Mouse (Mus musculus) urinary bladder, postnatal 0 days (tissue): Measurements from ENCODE around the gene Dvl2. TPM values are rescaled to one million over a fixed set of nuclear protein-coding genes. Genes with fewer than 3 reads are reported as not detected.
A peak's percentile ranks its signal among the peaks of the same experiment; 100 is the strongest.

Experiments used
- microRNA counts: library from miRNA; unstranded; fragments of <30 nt; microRNA quantifications from one replicate; lab custom pipeline; 2016
- microRNA-seq: library from miRNA; unstranded; fragments of <30 nt; microRNA quantifications from one replicate; pipeline ENCODE4, GENCODE M21; 2016
- polyA plus RNA-seq: library from polyadenylated mRNA; unstranded; fragments of >200 nt; fragmentation: Nextera tagmentation; extraction: Ambion mirVana; gene quantifications from 2 replicates; pipeline ENCODE4 v1.2.1, GENCODE M21; 2015

Dvl2 gene
- polyA plus RNA-seq, result 13.4 and 13.8 TPM in 2 replicates

DNA sequence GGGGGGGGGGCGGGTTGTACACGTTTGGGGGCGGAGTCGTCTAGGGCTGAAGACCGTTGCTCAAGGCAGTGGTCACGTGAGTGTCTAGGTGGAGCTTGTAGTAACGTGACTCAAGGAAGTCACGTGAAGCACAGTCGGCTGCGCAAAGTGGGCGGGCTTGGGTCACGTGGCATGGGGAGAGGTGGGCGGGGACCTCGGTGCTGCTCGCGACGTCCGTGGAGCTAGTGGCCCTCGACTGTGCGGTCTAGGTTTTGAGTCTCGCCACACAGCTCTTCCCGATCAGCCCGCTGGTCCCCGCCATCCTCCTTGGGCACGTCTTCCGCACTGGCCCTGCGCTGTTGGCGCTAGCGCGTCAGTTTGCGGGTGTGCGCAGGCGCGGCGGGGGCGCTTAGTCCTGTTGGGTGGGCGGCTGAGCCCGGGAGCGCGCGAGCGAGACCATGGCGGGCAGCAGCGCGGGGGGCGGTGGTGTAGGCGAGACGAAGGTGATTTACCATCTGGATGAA lies at the start of gene Dvl2:
Gene Dvl2 (plus strand): TSS at position 200 of the 503 bp plus-strand sequence.

GRCm38 (mm10) chr11:69964650-69965270 lies 35.6 kb upstream of the Dvl2 start, which contains the start of gene Cldn7:
Gene Cldn7, plus strand, starts transcription at chr11:69964779.

DNA sequence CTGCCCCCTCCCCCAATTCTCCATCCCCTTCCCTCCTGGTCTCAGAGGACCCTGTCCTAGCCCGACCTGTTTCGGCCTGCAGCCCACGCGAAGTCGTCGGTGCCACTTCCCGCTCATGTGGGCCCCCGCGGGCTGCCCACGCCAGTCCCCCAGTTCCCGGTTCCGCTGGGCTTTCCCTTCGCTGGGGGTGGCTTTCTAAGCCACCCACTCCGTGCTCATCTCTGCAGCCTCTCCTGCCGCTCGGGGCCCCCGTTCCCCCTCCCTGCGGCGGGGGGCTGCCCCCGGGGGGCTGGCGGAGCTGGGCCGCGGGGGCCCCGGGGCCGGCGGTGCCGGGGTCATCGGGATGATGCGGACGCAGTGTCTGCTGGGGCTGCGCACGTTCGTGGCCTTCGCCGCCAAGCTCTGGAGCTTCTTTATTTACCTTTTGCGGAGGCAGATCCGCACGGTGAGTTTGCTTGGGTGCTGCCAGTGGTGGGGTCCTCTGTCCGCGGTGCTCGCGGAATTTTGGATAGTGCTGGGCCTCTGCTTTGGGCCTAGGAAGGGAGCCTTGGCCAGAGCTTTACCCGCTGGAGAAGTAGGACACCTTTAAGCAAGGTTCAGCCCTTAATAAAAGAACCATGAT lies 19.1 kb upstream of the Dvl2 start, which contains the start of gene Ctdnep1:
Gene Ctdnep1 (plus strand): TSS at position 16 of the 622 bp plus-strand sequence.

GRCm38 (mm10) chr11:69982225-69982624 lies 18.2 kb upstream of the Dvl2 start, which contains the start of gene Elp5:
Gene Elp5, minus strand, starts transcription at chr11:69982517.

GRCm38 (mm10) chr11:69990850-69991691 lies 9.3 kb upstream of the Dvl2 start, which contains the start of gene Gabarap:
Gene Gabarap, plus strand, starts transcription at chr11:69991143.

DNA sequence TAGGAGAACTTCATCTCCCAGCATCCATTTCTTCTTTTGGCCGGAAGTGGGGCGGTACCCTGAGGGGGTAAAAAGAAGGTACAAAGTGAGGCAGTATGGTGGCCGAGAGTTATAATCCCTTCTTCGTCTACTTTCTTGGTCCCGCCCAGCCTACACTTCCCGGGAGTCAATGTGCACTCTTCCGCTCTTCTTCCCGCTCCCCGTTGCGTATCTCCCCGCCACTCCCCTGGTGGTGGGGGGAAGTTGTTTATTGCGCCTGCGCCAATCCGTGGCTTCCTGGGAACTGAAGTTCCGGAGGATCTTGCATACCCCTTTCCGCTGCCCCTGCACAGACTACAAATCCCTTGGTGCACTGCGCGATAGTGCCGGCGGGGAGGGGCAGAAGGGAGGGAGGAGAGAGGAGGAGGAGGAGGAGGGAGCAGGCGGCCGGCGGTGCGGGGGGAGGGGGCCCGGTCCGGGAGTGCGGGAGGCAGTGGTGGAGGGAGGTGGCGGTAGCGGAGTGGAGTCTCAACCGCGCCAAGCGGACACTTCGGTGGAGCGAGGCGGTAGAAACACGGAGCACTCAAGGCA lies 4.9 kb upstream of the Dvl2 start, which contains the start of gene Phf23:
Gene Phf23 (plus strand): TSS at position 387 of the 570 bp plus-strand sequence.

GRCm38 (mm10) chr11:70014880-70015558 lies 14.6 kb downstream of the Dvl2 start, which contains the start of gene Acadvl:
Gene Acadvl, minus strand, starts transcription at chr11:70015411.

DNA sequence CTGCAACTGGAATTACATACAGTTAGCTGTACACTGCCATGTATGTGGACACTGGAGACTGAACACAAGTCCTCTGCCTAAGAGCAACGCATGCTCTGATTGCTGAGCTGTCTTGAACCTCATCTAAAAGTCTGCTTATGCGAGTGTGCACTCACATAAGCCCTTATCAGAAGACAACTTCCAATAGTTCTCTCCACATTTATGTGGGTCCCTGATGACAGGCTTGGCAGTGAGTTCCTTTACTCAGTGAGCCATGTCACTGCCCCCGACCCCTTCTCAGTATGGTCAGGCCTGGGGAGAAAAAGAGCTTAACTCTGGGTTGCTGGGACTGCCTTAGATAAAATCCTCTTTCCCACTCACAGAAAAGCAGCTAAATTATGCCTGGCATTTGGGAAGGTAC lies 16.3 kb downstream of the Dvl2 start, which contains the start of gene Dlg4:
Gene Dlg4 (plus strand): TSS at position 274 of the 400 bp plus-strand sequence.

DNA sequence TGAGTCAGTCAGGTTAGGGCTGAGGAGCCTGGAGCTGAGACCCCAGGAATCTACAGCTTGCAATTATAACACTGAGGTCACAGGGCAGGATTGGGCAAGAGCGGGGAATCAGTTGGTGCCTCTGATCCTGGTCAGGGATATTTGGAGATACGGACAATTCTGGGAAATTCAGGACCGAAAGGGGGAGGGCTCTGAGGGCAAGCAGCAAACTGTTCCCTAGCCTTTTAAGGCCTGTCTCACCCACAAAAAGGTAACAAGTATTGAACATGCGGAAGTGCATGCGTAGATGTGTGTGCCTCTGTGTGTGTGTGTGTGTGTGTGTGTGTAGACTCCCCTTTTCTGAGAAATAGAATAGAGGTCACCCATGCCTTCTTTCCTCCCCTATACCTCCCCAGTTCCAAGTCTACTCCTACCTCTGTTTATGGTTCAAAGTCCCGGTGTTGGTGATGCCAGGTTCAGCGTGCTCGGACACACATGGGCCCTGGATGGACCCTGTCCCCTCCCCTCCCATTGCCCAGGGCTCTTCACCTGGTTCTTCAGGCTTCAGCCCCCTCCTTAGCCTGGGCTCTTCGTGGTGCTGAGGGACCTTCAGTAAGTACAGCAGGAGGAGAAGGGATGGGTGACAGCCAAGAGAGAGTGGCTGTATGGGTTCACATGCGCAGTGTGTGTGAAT lies 53.6 kb downstream of the Dvl2 start, which contains the start of gene Asgr1:
Gene Asgr1 (plus strand): TSS at position 188 of the 673 bp plus-strand sequence.

MicroRNA genes within 50 kb of the gene (microRNA counts, 519-probe panel; counts per million panel counts)
- microRNA mmu-miR-324-3p (lab: Ali Mortazavi, UCI) (not detected), microRNA mmu-miR-324-5p (lab: Ali Mortazavi, UCI) (3,475 counts per million, percentile 58 among the panel's probes with 10 or more counts)

Small RNA genes within 50 kb of the gene (microRNA-seq; reads per million reads assigned to microRNA genes)
- not detected for gene Gm44349
- gene Mir324, result 2,542 reads per million, percentile 82 among the genes with 10 or more reads in this experiment

Other genes with a start within 250 kb of the Dvl2 start
- gene Polr2a, start 242.0 kb upstream of the Dvl2 start, polyA plus RNA-seq, result 9.3 and 10.3 TPM in 2 replicates
- gene Slc35g3, start 238.6 kb upstream of the Dvl2 start, polyA plus RNA-seq, result not detected in 2 replicates
- 3.9 and 4.3 TPM in 2 replicates for gene Zbtb4, start 234.7 kb upstream of the Dvl2 start, polyA plus RNA-seq
- 5.9 and 6.9 TPM in 2 replicates for gene Chrnb1, start 204.7 kb upstream of the Dvl2 start, polyA plus RNA-seq
- gene Fgf11, start 198.7 kb upstream of the Dvl2 start, polyA plus RNA-seq, result 0.78 and 0.86 TPM in 2 replicates
- 13.7 TPM in 2 replicates for gene Tmem102, start 195.0 kb upstream of the Dvl2 start, polyA plus RNA-seq
- not detected in 2 replicates for gene Gm39566, start 185.3 kb upstream of the Dvl2 start, polyA plus RNA-seq
- gene Spem2, start 182.1 kb upstream of the Dvl2 start, polyA plus RNA-seq, result not detected in 2 replicates
- gene Spem1, start 178.4 kb upstream of the Dvl2 start, polyA plus RNA-seq, result 0.25 TPM in 1 of 2 replicates, not detected in the other
- gene Nlgn2, start 162.8 kb upstream of the Dvl2 start, polyA plus RNA-seq, result 3.0 and 3.5 TPM in 2 replicates
- 421 and 430 TPM in 2 replicates for gene Tmem256, start 162.1 kb upstream of the Dvl2 start, polyA plus RNA-seq
- 94.6 and 111 TPM in 2 replicates for gene Plscr3, start 154.2 kb upstream of the Dvl2 start, polyA plus RNA-seq
- gene Tnk1, start 141.9 kb upstream of the Dvl2 start, polyA plus RNA-seq, result 6.2 and 6.4 TPM in 2 replicates
- gene Tmem95, start 122.6 kb upstream of the Dvl2 start, polyA plus RNA-seq, result not detected in 2 replicates
- 9.2 and 10.3 TPM in 2 replicates for gene Kctd11, start 119.2 kb upstream of the Dvl2 start, polyA plus RNA-seq
- gene Acap1, start 105.1 kb upstream of the Dvl2 start, polyA plus RNA-seq, result 0.14 and 0.47 TPM in 2 replicates
- gene 2810408A11Rik, start 99.6 kb upstream of the Dvl2 start, polyA plus RNA-seq, result 2.4 and 2.8 TPM in 2 replicates
- 3.3 and 4.0 TPM in 2 replicates for gene Neurl4, start 99.5 kb upstream of the Dvl2 start, polyA plus RNA-seq
- gene Gps2, start 86.7 kb upstream of the Dvl2 start, polyA plus RNA-seq, result 40.4 and 40.8 TPM in 2 replicates
- gene Eif5a, start 78.6 kb upstream of the Dvl2 start, polyA plus RNA-seq, result 1,055 and 1,123 TPM in 2 replicates
- gene Ybx2, start 64.8 kb upstream of the Dvl2 start, polyA plus RNA-seq, result 0.54 and 1.3 TPM in 2 replicates
- 181 and 186 TPM in 2 replicates for gene Slc2a4, start 52.4 kb upstream of the Dvl2 start, polyA plus RNA-seq
- 61.3 and 78.2 TPM in 2 replicates for gene Cldn7, start 35.8 kb upstream of the Dvl2 start, polyA plus RNA-seq
- gene Ctdnep1, start 19.4 kb upstream of the Dvl2 start, polyA plus RNA-seq, result 17.5 and 18.5 TPM in 2 replicates
- gene Elp5, start 18.1 kb upstream of the Dvl2 start, polyA plus RNA-seq, result 83.8 and 90.4 TPM in 2 replicates
- gene Gabarap, start 9.5 kb upstream of the Dvl2 start, polyA plus RNA-seq, result 483 and 506 TPM in 2 replicates
- 46.2 and 46.3 TPM in 2 replicates for gene Phf23, start 4.8 kb upstream of the Dvl2 start, polyA plus RNA-seq
- gene Acadvl, start 14.8 kb downstream of the Dvl2 start, polyA plus RNA-seq, result 89.2 and 94.2 TPM in 2 replicates
- gene Dlg4, start 16.3 kb downstream of the Dvl2 start, polyA plus RNA-seq, result 4.8 and 5.2 TPM in 2 replicates
- 0.23 and 0.55 TPM in 2 replicates for gene Asgr1, start 53.5 kb downstream of the Dvl2 start, polyA plus RNA-seq
- gene Asgr2, start 92.0 kb downstream of the Dvl2 start, polyA plus RNA-seq, result not detected in 2 replicates
- gene Mgl2, start 129.7 kb downstream of the Dvl2 start, polyA plus RNA-seq, result 0.58 and 0.90 TPM in 2 replicates
- 1.6 and 2.0 TPM in 2 replicates for gene Clec10a, start 155.6 kb downstream of the Dvl2 start, polyA plus RNA-seq
- gene Slc16a11, start 212.2 kb downstream of the Dvl2 start, polyA plus RNA-seq, result 0.87 and 1.5 TPM in 2 replicates
- gene Slc16a13, start 220.5 kb downstream of the Dvl2 start, polyA plus RNA-seq, result 3.1 and 4.4 TPM in 2 replicates
- gene Bcl6b, start 229.2 kb downstream of the Dvl2 start, polyA plus RNA-seq, result 3.7 and 4.7 TPM in 2 replicates
- 95.7 and 103 TPM in 2 replicates for gene 0610010K14Rik, start 237.3 kb downstream of the Dvl2 start, polyA plus RNA-seq
- 6.7 and 7.6 TPM in 2 replicates for gene Gm21988, start 239.2 kb downstream of the Dvl2 start, polyA plus RNA-seq
- gene Rnasek, start 239.2 kb downstream of the Dvl2 start, polyA plus RNA-seq, result 285 and 308 TPM in 2 replicates